Mouse (Mus musculus) CH12.LX (cell line): ENCODE data around the gene Acsbg2. TPM values are rescaled to one million over a fixed set of nuclear protein-coding genes. Genes with fewer than 3 reads are reported as not detected.

ENCODE experiments used
- DNase-seq: peaks from one replicate; pipeline ENCODE4 v3.0.0-alpha.2; 2013; ENCODE audit errors: extremely low read depth
- H3K27ac ChIP-seq: 2 replicates; pipeline ENCODE4 v1.5.1; 2012; ENCODE audit warnings: low read depth, mild to moderate bottlenecking, control low read depth, moderate library complexity; ENCODE audit not compliant: insufficient read depth
- H3K27me3 ChIP-seq: replicated peaks from 2 replicates; pipeline ENCODE3; 2012; ENCODE audit warnings: inconsistent platforms
- H3K36me3 ChIP-seq, 2 experiments: replicated peaks in 1 of 2; 2 replicates each; pipeline versions ENCODE3 to v1.6.1; 2012; ENCODE audit warnings: inconsistent platforms in 1 of 2, low read length in 1 of 2, mild to moderate bottlenecking in 1 of 2, mixed read lengths in 1 of 2, moderate library complexity in 1 of 2; ENCODE audit not compliant: control insufficient read depth in 1 of 2, insufficient read depth in 1 of 2
- H3K4me1 ChIP-seq, 2 experiments: 2 replicates each; pipeline ENCODE4 v1.6.1; 2012; ENCODE audit warnings: inconsistent platforms in 1 of 2, moderate library complexity in 1 of 2; ENCODE audit not compliant: insufficient read depth in 2 of 2, control insufficient read depth in 1 of 2
- H3K4me2 ChIP-seq: 2 replicates; pipeline ENCODE4 v1.6.1; 2012; ENCODE audit warnings: low read depth, mild to moderate bottlenecking, control low read depth; ENCODE audit not compliant: poor library complexity, insufficient read depth, severe bottlenecking
- H3K4me3 ChIP-seq, 3 experiments: fragments of 150-350 bp in 1 of 3; sonication (generic) in 1 of 3; replicated peaks in 1 of 3; 2 replicates each; pipeline versions ENCODE3 to v1.5.1; 2011 to 2012; ENCODE audit warnings: low read depth in 2 of 3, low read length in 2 of 3, mild to moderate bottlenecking in 2 of 3, moderate library complexity in 2 of 3, control low read depth in 1 of 3, improper control_type of control experiment in 1 of 3, inconsistent platforms in 1 of 3, mixed read lengths in 1 of 3; ENCODE audit not compliant: poor library complexity in 1 of 3
- H3K79me2 ChIP-seq: replicated peaks from 2 replicates; pipeline ENCODE4 v1.6.1; 2012; ENCODE audit warnings: mild to moderate bottlenecking, moderate library complexity; ENCODE audit not compliant: control insufficient read depth, poor library complexity, insufficient read depth, severe bottlenecking; ENCODE audit errors: extremely low read depth
- H3K9ac ChIP-seq: 2 replicates; pipeline ENCODE4 v1.6.1; 2012; ENCODE audit warnings: low read depth, mild to moderate bottlenecking, control low read depth, moderate library complexity; ENCODE audit not compliant: insufficient read depth
- H3K9me3 ChIP-seq: replicated peaks from 2 replicates; pipeline ENCODE3; 2012; ENCODE audit warnings: low read length, inconsistent platforms, mixed read lengths
- BHLHE40 ChIP-seq: IDR thresholded peaks from 2 replicates; pipeline ENCODE4 v1.6.1; 2011; ENCODE audit warnings: mild to moderate bottlenecking, low read depth, low read length, improper control_type of control experiment
- CHD1 ChIP-seq: IDR thresholded peaks from 2 replicates; pipeline ENCODE4 v1.6.1; 2012; ENCODE audit warnings: low read depth, low read length, improper control_type of control experiment, inconsistent platforms
- CHD2 ChIP-seq: IDR thresholded peaks from 2 replicates; pipeline ENCODE4 v1.6.1; 2011; ENCODE audit warnings: low read length, improper control_type of control experiment
- CTCF ChIP-seq, 2 experiments: IDR thresholded peaks in 1 of 2; conservative IDR thresholded peaks in 1 of 2; 2 replicates each; pipeline ENCODE4 v1.5.1; 2011 to 2012; ENCODE audit warnings: low read depth in 2 of 2, low read length in 2 of 2, improper control_type of control experiment in 1 of 2, inconsistent platforms in 1 of 2, mild to moderate bottlenecking in 1 of 2, moderate library complexity in 1 of 2
- ELF1 ChIP-seq: IDR thresholded peaks from 2 replicates; pipeline ENCODE4 v1.6.1; 2014; ENCODE audit warnings: low read depth, mild to moderate bottlenecking, inconsistent platforms, low read length, improper control_type of control experiment
- EP300 ChIP-seq: IDR thresholded peaks from 2 replicates; pipeline ENCODE4 v1.6.1; 2011; ENCODE audit warnings: low read length, improper control_type of control experiment
- ETS1 ChIP-seq: conservative IDR thresholded peaks from 2 replicates; pipeline ENCODE4 v1.6.1; 2012; ENCODE audit warnings: low read depth, mild to moderate bottlenecking, inconsistent platforms, low read length, improper control_type of control experiment, moderate library complexity
- GABPA ChIP-seq: IDR thresholded peaks from 2 replicates; pipeline ENCODE4 v1.6.1; 2012; ENCODE audit warnings: low read depth, low read length, improper control_type of control experiment, inconsistent platforms; ENCODE audit not compliant: insufficient replicate concordance
- KAT2A ChIP-seq: IDR thresholded peaks from 2 replicates; pipeline ENCODE4 v1.6.1; 2012; ENCODE audit warnings: low read length, improper control_type of control experiment, inconsistent platforms; ENCODE audit not compliant: insufficient replicate concordance
- MAFK ChIP-seq: IDR thresholded peaks from 2 replicates; pipeline ENCODE4 v1.6.1; 2011; ENCODE audit warnings: low read length, improper control_type of control experiment; ENCODE audit not compliant: insufficient replicate concordance
- MEF2A ChIP-seq: IDR thresholded peaks from 2 replicates; pipeline ENCODE4 v1.6.1; 2014; ENCODE audit warnings: low read depth, mild to moderate bottlenecking, inconsistent platforms, low read length, improper control_type of control experiment, borderline replicate concordance
- MXI1 ChIP-seq: IDR thresholded peaks from 2 replicates; pipeline ENCODE4 v1.6.1; 2011; ENCODE audit warnings: mild to moderate bottlenecking, low read depth, low read length, improper control_type of control experiment
- NELFE ChIP-seq: IDR thresholded peaks from 2 replicates; pipeline ENCODE4 v1.6.1; 2011; ENCODE audit warnings: low read depth, low read length, improper control_type of control experiment
- NRF1 ChIP-seq: IDR thresholded peaks from 2 replicates; pipeline ENCODE4 v1.6.1; 2014; ENCODE audit warnings: low read depth, mild to moderate bottlenecking, inconsistent platforms, low read length, improper control_type of control experiment, moderate library complexity
- POLR2A ChIP-seq: IDR thresholded peaks from 2 replicates; pipeline ENCODE4 v1.6.1; 2011; ENCODE audit warnings: low read depth, mild to moderate bottlenecking, improper control_type of control experiment, low read length
- POLR2AphosphoS2 ChIP-seq: IDR thresholded peaks from 2 replicates; pipeline ENCODE4 v1.6.1; 2011; ENCODE audit warnings: low read depth, low read length, improper control_type of control experiment
- RCOR1 ChIP-seq: conservative IDR thresholded peaks from 2 replicates; pipeline ENCODE4 v1.6.1; 2012; ENCODE audit warnings: low read depth, mild to moderate bottlenecking, inconsistent platforms, low read length, improper control_type of control experiment
- SMC3 ChIP-seq: IDR thresholded peaks from 2 replicates; pipeline ENCODE4 v1.6.1; 2011; ENCODE audit warnings: low read depth, low read length, improper control_type of control experiment
- UBTF ChIP-seq: IDR thresholded peaks from 2 replicates; pipeline ENCODE4 v1.6.1; 2012; ENCODE audit warnings: low read depth, mild to moderate bottlenecking, inconsistent platforms, low read length, improper control_type of control experiment, moderate library complexity
- USF1 ChIP-seq: IDR thresholded peaks from 2 replicates; pipeline ENCODE4 v1.6.1; 2014; ENCODE audit warnings: low read depth, mild to moderate bottlenecking, inconsistent platforms, low read length, improper control_type of control experiment
- USF2 ChIP-seq: conservative IDR thresholded peaks from 2 replicates; pipeline ENCODE4 v1.6.1; 2011; ENCODE audit warnings: low read depth, low read length, improper control_type of control experiment
- ZKSCAN1 ChIP-seq: IDR thresholded peaks from 2 replicates; pipeline ENCODE4 v1.6.1; 2012; ENCODE audit warnings: low read depth, inconsistent platforms, low read length, improper control_type of control experiment, borderline replicate concordance
- ZNF384 ChIP-seq: IDR thresholded peaks from 2 replicates; pipeline ENCODE4 v1.6.1; 2012; ENCODE audit warnings: low read depth, low read length, improper control_type of control experiment, inconsistent platforms
- dilution Hi-C: fragments of 300-500 bp; cut with MboI; formaldehyde crosslinking; loops from 2 replicates; pipeline ENCODE4 v1.14.3; 2020; ENCODE audit warnings: low sequenced_read_pairs; ENCODE audit not compliant: extremely low pct_unique_long_range_greater_than_20kb, extremely low pct_ligation_motif_present
- in situ Hi-C: fragments of 300-500 bp; cut with MboI; formaldehyde crosslinking; loops from 3 replicates; pipeline ENCODE4 v1.14.3; 2019; ENCODE audit warnings: low sequenced_read_pairs, low pct_ligation_motif_present, low pct_unique_long_range_greater_than_20kb, mixed read lengths
- polyA plus RNA-seq: library from polyadenylated mRNA; unstranded; fragments of >175 nt; gene quantifications from 2 replicates; pipeline ENCODE4 v1.2.1, GENCODE M21; 2012; ENCODE audit warnings: low read depth; ENCODE audit not compliant: insufficient read length
- total RNA-seq, 2 experiments: library from RNA; depleted of rRNA; stranded (reverse); fragments of 300-350 nt in 1 of 2; fragments of >200 nt in 1 of 2; gene quantifications; 2 replicates each; pipeline ENCODE4 v1.2.3; 2012 to 2014

Gene Acsbg2
- total and polyA plus RNA-seq, 3 experiments = not detected

GRCm38 (mm10) chr17:56869481-56869977 lies 4.7 kb downstream of the Acsbg2 start:
- Histone ChIP-seq H3K79me2 (no peaks in the 10 kb centered on the region), H3K36me3 (no peaks in the 10 kb centered on the region), H3K4me3 (no peak overlapping the region), H3K4me1 (0 out of 4 replicates have a peak, but pooled peaks cover 0 to 3% of the 10 kb centered on the region in 2 experiments), H3K9me3 (peaks cover 21% of the 10 kb centered on the region), H3K27ac (no peak overlapping the region), H3K4me2 (no peak overlapping the region), H3K27me3 (peaks cover 2% of the 10 kb centered on the region), H3K9ac (no peak overlapping the region)
- no peak for DNase-seq
- in situ Hi-C loops (no loop called here), dilution Hi-C loops (no loop called here)
- TF ChIP-seq RCOR1 (no peak), NRF1 (no peak), UBTF (no peak), USF1 (no peak), ETS1 (no peak), POLR2AphosphoS2 (no peak), ELF1 (no peak), CHD2 (no peak), MEF2A (no peak), CHD1 (no peak), ZKSCAN1 (no peak), MXI1 (no peak), KAT2A (no peak), CTCF (conservative IDR thresholded peaks at IDR 0.05 in 1 of 2, IDR thresholded peaks at IDR 0.05 in 1 of 2; ENCODE audit: low read depth in 2 of 2, low read length in 2 of 2) (no peak), NELFE (no peak), SMC3 (no peak), POLR2A (no peak), BHLHE40 (no peak)

GRCm38 (mm10) chr17:56866071-56866470 lies 8.2 kb downstream of the Acsbg2 start:
- Histone ChIP-seq H3K27me3 (peaks cover 2% of the 10 kb centered on the region), H3K9me3 (peaks cover 21% of the 10 kb centered on the region), H3K79me2 (no peaks in the 10 kb centered on the region), H3K36me3 (no peaks in the 10 kb centered on the region), H3K4me3 (no peak overlapping the region), H3K27ac (no peak overlapping the region), H3K4me1 (peaks cover 1 to 6% of the 10 kb centered on the region in 2 experiments; a peak in 1 of 4 replicates), H3K4me2 (no peak overlapping the region), H3K9ac (no peak overlapping the region)
- dilution Hi-C loops (no loop called here), in situ Hi-C loops (no loop called here)
- TF ChIP-seq NELFE = no peak
- no peak for TF ChIP-seq BHLHE40
- TF ChIP-seq GABPA = no peak
- no peak for TF ChIP-seq ZNF384
- TF ChIP-seq MAFK = no peak
- TF ChIP-seq USF2 = no peak
- TF ChIP-seq EP300 = no peak
- no peak for DNase-seq
